In genomic region chr10:82858032-82858680, GRCm38 (mm10) we compare ENCODE assay signal across 8 mouse cellular contexts. TPM values are rescaled to one million over a fixed set of nuclear protein-coding genes. Genes with fewer than 3 reads are reported as not detected.
DNase-seq lines count a peak whose midpoint lies in the region; ATAC-seq lines count a peak whose summit lies in the region.

No protein-coding gene starts in this region.

- WGBS in heart, embryonic 10.5 days: 50% methylated on average over 10 of the region's 10 CpGs
- 56% methylated on average over 10 of the region's 10 CpGs for WGBS in hindbrain, embryonic 15.5 days

- no peak for DNase-seq in heart, embryonic 10.5 days (ENCODE audit: low spot score)
- no peak for DNase-seq in heart, postnatal 4 days
- peak; percentile 18 to 20 for DNase-seq in cerebellum, postnatal 14 days
- DNase-seq in lung, postnatal 10 days: peak; percentile 5
- no peak for DNase-seq in right cerebral cortex, adult 2 months (ENCODE audit: low spot score in 2 of 2)
- no peak for DNase-seq in left cerebral cortex, postnatal 10 days (ENCODE audit: extremely low spot score in 1 of 2, low spot score in 2 of 2)
- DNase-seq in urinary bladder, postnatal 36 days (ENCODE audit: low spot score in 2 of 2): no peak

- H3K4me3 ChIP-seq in heart, embryonic 10.5 days: peak overlapping the region; percentile 86
- peak overlapping the region; percentile 64 for H3K4me3 ChIP-seq in hindbrain, embryonic 15.5 days

- peaks cover 5% of the 10 kb centered on the region for H3K36me3 ChIP-seq in heart, embryonic 10.5 days
- H3K36me3 ChIP-seq in hindbrain, embryonic 15.5 days: no peaks in the 10 kb centered on the region

- no peak for ATAC-seq in hindbrain, embryonic 15.5 days (ENCODE audit: low FRiP score, low read depth)

- H3K27ac ChIP-seq in heart, embryonic 10.5 days: peak overlapping the region; percentile 98
- peak overlapping the region; percentile 90; the same call in 1 of the 2 replicates for H3K27ac ChIP-seq in hindbrain, embryonic 15.5 days (replicated peaks)

- intact Hi-C loops in left cerebral cortex, postnatal 10 days (cut with DNase I): loop anchor here (5.0 kb wide), 1 partner anchor 46 kb away; no protein-coding TSS in a partner anchor

- no peaks in the 10 kb centered on the region for H3K9me3 ChIP-seq in heart, embryonic 10.5 days
- H3K9me3 ChIP-seq in hindbrain, embryonic 15.5 days: no peaks in the 10 kb centered on the region

- no peaks in the 10 kb centered on the region for H3K27me3 ChIP-seq in heart, embryonic 10.5 days (ENCODE audit: insufficient read depth, poor library complexity, severe bottlenecking)
- no peaks in the 10 kb centered on the region for H3K27me3 ChIP-seq in hindbrain, embryonic 15.5 days

- peak overlapping the region; percentile 86 for H3K4me2 ChIP-seq in hindbrain, embryonic 15.5 days

- no peak overlapping the region for H3K9ac ChIP-seq in hindbrain, embryonic 15.5 days

- H3K4me1 ChIP-seq in heart, embryonic 10.5 days: peaks cover 22% of the 10 kb centered on the region
- peaks cover 25% of the 10 kb centered on the region for H3K4me1 ChIP-seq in hindbrain, embryonic 15.5 days (replicated peaks)

RNA-seq across cellular contexts. Expression of gene Eid3, which starts 8.3 kb away (rescaled TPM):
- 0.28 and 0.55 TPM in 2 replicates for polyA plus RNA-seq in heart, embryonic 10.5 days (2016; fragmentation: Nextera tagmentation; extraction: Ambion mirVana)
- total RNA-seq in heart, postnatal 4 days (2021): 1 to 10 TPM; 2.0 to 2.5 TPM
- 0.34 and 0.45 TPM in 2 replicates for polyA plus RNA-seq in hindbrain, embryonic 15.5 days (2015; fragmentation: Nextera tagmentation; extraction: Ambion mirVana)
- total RNA-seq in left cerebral cortex, postnatal 10 days (2021): 1 to 10 TPM; 1.8 to 2.1 TPM

RNA-seq across cellular contexts. Expression of gene Txnrd1, which starts 24.4 kb away (rescaled TPM):
- 102 and 120 TPM in 2 replicates for polyA plus RNA-seq in heart, embryonic 10.5 days (2016; fragmentation: Nextera tagmentation; extraction: Ambion mirVana)
- 10 to 100 TPM; 51.8 to 60.5 TPM for total RNA-seq in heart, postnatal 4 days (2021)
- polyA plus RNA-seq in hindbrain, embryonic 15.5 days (2015; fragmentation: Nextera tagmentation; extraction: Ambion mirVana): 103 and 105 TPM in 2 replicates
- 10 to 100 TPM; 49.7 to 65.9 TPM for total RNA-seq in left cerebral cortex, postnatal 10 days (2021)

Comparison
In these comparisons a context has a peak if more than half of its experiments do, and no peak if none do; other contexts are left out.
1. DNase-seq: peak in cerebellum, postnatal 14 days (2 of 2) and lung, postnatal 10 days (single experiment); none in heart, embryonic 10.5 days (single experiment), heart, postnatal 4 days (single experiment), right cerebral cortex, adult 2 months (0 of 2), left cerebral cortex, postnatal 10 days (0 of 2) and urinary bladder, postnatal 36 days (0 of 2).